Mouse (Mus musculus) layer of hippocampus, postnatal 14 days (tissue): ENCODE measurements at regions not wholly inside any gene's neighbourhood (a gene's known extent, or its start where the extent isn't known, plus 50 kb on each side); places are given as distances from the start of the nearest gene placed in this dataset.
"Not testable (repeated sequence)": the region's sequence is repeated elsewhere in the genome, so short reads cannot be mapped to it uniquely, and the experiment has no call there.

ENCODE experiments used
- DNase-seq, 2 experiments: peaks; one replicate each; pipeline ENCODE4 v3.0.0; 2021 to 2022; ENCODE audit warnings: low spot score in 2 of 2, mixed read lengths in 1 of 2

- no peak for DNase-seq
Measured at GRCm38 (mm10) chrX:162359767-162360545, 200.4 kb upstream of the Nhs start.

DNA sequence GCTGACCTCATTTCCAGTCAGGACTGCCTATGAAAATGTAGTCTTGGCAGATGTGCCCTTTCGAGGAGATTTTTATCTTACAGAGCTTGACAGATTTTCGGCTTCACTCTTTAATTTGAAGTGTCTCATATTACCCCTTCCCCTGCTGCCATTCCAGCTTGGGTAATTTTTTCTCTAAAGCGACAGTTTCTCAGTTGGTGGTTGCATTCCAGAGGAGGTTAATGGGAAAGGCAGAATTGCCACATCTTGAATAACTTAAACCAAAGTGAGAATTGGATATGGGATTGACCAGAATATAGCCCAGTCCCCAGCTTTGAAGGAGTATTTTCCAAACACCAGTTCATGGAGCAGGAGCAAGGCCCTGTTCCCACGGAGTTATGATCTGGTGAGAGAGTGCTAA lies 188.8 kb upstream of the Nhs start:
- DNase-seq = no peak

DNA sequence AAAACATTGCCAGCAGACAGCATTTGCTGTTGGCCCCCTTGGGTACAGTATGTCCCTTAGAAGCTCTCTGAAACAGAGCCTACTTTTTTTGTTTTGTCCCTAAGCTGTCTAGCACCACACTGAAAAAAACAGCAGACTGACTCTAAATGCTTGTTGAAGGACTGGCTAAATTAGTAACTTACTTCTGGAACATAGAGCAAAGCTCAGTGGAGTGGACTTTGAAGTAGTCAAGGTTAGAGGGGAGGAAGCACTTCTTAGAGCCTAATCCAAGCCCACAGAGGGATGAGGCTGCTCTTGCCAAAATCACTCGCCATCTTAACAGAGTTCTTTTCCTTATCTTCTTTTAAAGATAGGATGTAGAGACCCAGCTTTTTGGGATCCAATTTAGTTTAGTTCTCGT lies 188.4 kb upstream of the Nhs start:
- no peak for DNase-seq

DNA sequence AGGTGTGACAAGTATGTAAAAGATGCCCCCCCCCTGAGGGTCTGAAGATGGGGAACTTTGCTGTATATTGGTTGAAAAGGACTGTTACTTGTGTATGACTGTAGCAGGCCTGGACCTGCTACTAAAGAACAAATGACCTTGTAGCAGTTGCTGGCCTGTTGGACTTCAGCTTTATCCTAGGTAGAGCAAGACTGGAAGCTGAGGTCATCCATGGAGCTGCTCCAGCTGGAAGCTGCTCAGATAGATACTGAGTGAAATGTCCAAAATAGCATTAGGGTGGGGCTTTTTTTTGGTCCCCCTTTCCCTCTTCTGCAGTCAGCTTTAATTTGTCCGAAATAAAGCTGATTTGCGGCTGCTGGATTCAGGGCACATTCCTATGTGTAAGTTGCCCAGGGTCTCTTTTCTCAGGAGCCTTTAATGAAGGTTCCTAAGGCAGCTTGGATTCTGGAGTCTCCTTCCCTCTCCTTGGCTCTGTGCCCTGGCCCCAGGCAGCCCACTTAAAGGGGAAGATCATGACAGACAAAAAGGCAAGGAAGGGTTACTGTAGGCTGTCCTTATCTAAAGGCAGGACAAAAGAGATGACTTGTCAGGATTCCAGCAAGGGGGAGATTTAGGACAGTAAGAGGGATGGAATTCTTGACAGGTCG lies 186.1 kb upstream of the Nhs start:
- no peak for DNase-seq

- no peak for DNase-seq
Measured at GRCm38 (mm10) chrX:162332121-162332520, 172.6 kb upstream of the Nhs start.

DNA sequence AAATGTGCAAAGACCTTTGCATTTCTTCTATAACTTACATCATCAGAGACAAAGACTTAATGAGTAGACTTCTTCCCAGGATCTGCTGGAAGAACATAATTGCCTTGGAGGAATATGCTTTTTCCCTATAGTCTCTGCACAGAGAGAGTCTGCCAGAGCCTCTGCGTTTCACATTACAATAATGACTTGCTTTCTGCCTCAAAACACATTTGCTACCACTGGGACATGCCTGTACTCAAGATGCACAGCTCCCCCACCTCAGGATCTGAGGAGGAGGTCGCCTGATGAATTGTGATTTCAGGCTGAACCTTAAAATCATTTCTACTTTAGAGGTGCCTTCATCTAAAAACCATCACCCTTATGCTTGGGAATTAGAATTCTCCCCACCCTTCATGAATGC lies 148.1 kb upstream of the Nhs start:
- no peak for DNase-seq

- no peak for DNase-seq
Measured at GRCm38 (mm10) chrX:162304145-162304544, 144.6 kb upstream of the Nhs start.

DNA sequence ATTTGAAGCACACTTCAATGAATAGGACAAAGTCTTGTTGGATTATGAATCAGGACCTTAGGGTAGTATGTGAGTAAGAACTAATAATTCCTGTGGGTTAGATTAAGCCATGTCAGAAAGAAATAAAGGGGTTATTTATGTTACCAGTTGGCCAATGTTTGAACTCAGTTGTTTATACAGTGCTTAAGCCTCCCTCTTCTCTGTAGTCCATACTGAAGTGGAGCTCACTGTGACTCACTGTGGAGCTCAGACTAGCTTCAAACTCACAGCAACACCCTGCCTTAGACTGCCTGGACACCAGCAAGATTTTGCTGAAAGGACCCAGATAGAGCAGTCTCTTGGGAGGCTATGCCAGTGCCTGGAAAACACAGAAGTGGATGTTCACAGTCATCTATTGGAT lies 143.3 kb upstream of the Nhs start:
- no peak for DNase-seq

GRCm38 (mm10) chrX:162291234-162291633 lies 131.7 kb upstream of the Nhs start:
- DNase-seq = no peak

DNA sequence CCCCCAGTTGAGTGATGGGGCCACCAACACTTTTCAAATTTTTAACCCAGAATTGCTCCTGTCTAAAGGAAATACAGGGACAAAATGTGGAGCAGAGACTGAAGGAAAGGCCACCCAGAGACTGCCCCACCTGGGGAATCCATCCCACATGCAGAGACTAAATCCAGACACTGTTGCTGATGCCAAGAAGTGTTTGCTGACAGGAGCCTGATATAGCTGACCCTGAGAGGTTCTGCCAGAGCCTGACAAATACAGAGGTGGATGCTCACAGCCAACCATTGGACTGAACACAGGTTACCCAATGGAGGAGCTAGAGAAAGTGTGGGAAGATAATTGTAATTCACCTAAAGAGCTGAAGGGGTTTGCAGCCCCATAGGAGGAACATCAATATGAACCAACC lies 126.6 kb upstream of the Nhs start:
- DNase-seq = not testable (repeated sequence)

- DNase-seq = no peak
Measured at GRCm38 (mm10) chrX:162284252-162284651, 124.7 kb upstream of the Nhs start.

DNA sequence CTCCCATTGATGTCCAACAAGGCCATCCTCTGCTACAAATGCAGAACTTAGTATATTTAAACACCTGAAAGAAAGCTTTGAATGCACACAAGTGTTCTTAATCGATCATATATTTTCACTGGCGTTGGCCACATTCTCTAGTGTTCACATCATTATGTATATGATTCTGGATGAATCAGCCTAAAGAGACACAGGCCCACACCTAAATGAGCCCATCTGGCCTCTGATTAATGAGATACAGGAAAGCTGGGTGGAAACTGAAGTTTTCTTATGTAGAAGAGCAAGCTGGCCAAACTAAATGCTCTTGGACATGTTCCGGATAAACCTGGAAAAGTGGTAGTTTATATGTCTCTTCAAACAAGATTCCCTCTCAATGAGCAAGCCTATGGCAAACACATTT lies 123.2 kb upstream of the Nhs start:
- no peak for DNase-seq

DNA sequence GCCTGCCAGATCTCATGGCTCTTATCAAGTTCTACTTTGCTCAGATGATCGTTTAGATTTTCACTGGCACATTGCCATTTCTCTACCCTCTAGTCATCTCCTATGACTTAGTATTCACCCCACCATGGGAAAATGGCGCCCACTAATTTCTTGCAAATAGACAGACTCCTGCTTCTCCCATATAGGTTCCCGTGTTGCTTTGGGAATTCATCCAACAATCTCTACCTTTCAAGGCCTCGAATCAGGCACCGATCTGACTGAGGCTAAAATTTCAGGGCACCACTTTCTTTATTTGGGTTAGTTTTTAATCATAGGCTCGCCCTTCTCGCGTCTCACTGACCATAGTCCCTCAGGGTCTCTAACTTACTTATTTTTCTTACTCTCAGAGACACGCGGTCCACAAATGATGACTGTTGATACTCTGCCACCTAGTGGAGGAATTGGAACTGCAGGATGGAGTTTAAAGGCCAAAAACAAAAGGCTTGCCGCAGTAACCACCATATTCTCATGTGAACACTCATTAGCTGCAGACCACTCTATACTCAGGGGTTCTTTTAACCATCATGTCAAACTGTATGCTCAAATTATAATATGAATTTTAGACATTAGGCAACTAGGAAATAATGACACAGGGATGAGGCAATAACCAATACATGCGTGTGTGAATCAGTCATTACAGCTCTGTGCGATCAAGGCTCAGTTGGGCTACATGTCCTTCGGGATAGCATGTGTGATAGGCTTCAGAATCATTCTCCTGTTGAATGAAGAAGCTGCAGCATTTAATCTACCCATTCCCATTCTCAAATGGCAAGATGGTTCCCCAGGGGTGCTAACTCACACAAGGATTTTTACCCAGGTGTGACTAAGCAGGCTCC lies 119.5 kb upstream of the Nhs start:
- peak; percentile 26 to 66 for DNase-seq

DNA sequence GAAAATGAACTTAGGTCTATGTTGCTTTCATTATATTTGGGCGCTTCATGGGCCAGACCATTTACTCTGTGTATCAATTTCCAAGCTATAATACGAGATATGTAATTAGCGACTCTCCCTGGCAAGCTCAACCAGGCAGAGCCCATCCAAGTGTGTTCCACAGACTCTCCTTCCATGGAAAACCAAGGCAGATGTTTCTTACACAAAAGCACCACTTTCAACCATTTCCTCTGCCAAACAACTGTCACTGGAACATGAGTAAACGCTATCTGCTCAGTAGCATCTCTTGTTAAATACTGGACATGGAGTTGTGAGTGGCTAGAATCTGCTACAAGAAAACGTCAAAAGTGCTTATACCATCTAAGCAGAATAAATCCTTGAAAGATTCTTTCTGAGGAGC lies 115.1 kb upstream of the Nhs start:
- DNase-seq = no peak

DNA sequence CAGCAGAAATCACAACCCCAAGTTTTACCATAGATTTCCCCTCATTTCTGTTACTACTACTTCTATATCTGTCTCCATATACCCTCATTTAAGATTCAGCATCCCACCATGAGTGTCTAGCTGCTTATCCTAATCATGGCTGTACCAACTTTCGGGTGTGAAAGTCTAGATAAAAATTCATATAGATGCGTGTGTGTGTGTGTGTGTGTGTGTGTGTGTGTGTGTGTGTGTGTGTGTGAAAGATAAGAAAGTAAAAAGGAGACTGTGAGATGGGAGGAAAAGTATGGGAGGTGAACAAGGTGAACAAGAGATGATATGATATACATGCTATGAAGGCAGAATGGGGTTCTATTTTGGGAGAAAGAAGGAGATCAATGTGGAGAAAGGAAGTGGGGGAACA lies 111.7 kb upstream of the Nhs start:
- DNase-seq = no peak

GRCm38 (mm10) chrX:162268918-162269317 lies 109.4 kb upstream of the Nhs start:
- no peak for DNase-seq

DNA sequence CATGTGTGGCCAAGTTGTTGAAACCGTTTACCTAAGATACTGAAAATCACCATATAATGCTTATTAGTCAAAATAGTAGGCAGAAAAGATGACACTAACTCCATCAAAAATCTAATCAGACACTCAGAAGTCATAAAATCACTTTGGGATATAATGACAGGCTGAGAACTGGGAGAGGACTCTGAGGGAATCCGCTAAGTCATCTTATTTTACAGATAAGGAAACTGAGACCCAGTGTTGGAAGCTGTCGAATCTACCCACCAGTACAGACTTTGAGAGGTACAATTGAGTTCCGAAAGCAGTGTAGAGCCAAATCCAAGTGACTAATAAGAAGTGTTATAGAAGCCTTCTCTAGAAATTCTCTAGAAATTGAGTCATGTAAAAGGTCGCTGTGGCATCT lies 108.6 kb upstream of the Nhs start:
- no peak for DNase-seq

DNA sequence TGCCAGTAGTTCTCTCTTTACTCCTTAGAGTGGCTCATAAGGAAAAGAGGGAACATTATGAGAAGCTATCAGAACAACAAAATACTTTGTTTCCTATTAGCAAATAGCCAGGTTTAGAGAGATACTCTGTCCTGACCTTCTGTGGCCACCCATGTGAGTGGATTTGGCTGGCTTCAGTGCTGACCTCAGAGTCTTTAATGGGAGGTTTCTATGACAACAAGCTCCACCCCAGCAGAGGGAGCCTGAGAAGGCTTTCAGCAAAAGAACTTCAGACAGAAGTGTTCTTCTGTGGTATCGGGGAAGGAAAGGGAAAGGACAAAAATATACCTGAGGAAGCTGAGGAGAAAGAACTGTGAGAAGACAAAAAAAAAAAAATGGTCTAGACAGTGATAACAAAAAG lies 108.1 kb upstream of the Nhs start:
- DNase-seq = no peak

DNA sequence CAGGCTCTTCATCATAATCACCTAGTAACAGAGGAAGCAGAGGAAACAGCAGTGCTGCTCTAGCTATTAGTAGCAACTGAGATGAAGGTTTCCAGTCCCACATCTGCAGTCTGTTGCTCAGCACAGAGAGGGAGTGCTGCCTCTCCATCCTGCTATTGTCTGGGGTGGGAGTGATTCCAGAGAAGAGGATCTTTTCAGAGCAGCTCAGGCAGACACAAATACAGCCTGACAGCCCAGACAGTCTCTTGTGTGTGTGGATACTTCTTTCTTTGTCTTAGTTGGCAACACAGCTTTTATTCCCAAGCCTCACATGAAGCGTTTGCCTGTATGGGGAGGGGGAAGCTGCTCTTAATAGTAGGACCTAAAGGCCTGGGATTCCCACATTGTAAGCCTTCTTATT lies 107.2 kb upstream of the Nhs start:
- no peak for DNase-seq

GRCm38 (mm10) chrX:162257398-162257797 lies 97.9 kb upstream of the Nhs start:
- peak in 1 of 2 experiments; percentile 19 for DNase-seq

GRCm38 (mm10) chrX:162255873-162256272 lies 96.3 kb upstream of the Nhs start:
- DNase-seq = no peak

- DNase-seq = no peak
Measured at GRCm38 (mm10) chrX:162241291-162241690, 81.8 kb upstream of the Nhs start.
